ENCODE assay signal across 22 mouse cellular contexts in genomic region chr7:121441186-121441585, GRCm38 (mm10). TPM values are rescaled to one million over a fixed set of nuclear protein-coding genes. Genes with fewer than 3 reads are reported as not detected.
"Had no signal": no experiment of that assay in that cellular context is flagged by ENCODE, and none has a peak within 500 bp of the region (broad histone marks: within the 10 kb centered on the region; RNA-seq: fewer than 3 reads in every experiment).

No protein-coding gene starts in this region.

- ATAC-seq: liver, embryonic 12.5 days; liver, postnatal 0 days; lung, postnatal 0 days; midbrain, embryonic 13.5 days; midbrain, embryonic 15.5 days; midbrain, embryonic 16.5 days had no signal

- DNase-seq: left cerebral cortex, postnatal 4 days; liver; liver, embryonic 13.5 days; liver, postnatal 0 days; lung, adult 18-20 months; lung, adult 2 months; lung, embryonic 14.5 days; lung, postnatal 10 days; lung, postnatal 14 days; lung, postnatal 36 days; lung, postnatal 4 days; midbrain, embryonic 14.5 days had no signal

RNA-seq across cellular contexts. Expression of gene Hs3st2, which starts 49.5 kb away (rescaled TPM):
- total RNA-seq: liver, adult 2 months; megakaryocyte progenitor cell, adult 5-6 weeks; megakaryocyte, adult 5-6 weeks; megakaryocyte-erythroid progenitor cell, adult 5-6 weeks; monocyte, adult 5-6 weeks had no signal
